In the genomic region with DNA sequence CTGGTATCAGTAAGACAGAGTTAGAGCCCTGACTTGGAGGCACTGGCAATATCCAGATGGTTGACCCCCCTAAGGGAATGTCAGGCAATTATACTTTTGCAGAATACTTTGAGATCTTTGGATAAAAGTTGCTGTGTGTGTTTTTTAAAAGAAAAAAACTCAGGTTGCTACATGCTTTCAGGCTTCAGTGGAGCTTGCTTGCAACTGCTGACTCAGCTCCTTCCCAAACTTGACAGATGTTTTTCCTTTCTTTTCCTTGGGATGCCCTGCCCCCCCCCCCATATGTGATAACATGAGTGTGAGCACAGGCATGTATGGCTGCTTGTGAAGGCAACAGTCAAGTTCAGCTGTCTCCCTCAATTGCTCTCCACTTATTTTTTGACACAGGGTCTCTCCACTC, we compare ENCODE assay signal across 21 mouse cellular contexts.
"Had no signal": no experiment of that assay in that cellular context is flagged by ENCODE, and none has a peak within 500 bp of the region (broad histone marks: within the 10 kb centered on the region; RNA-seq: fewer than 3 reads in every experiment).

No protein-coding gene starts in this region.

- H3K4me3 ChIP-seq: liver, embryonic 13.5 days; liver, embryonic 15.5 days; megakaryocyte, embryonic 14.5 days; midbrain, embryonic 12.5 days; myocyte; neural tube, embryonic 13.5 days; neural tube, embryonic 15.5 days had no signal

- H3K9me3 ChIP-seq: liver, embryonic 13.5 days; liver, embryonic 15.5 days; megakaryocyte, embryonic 14.5 days; midbrain, embryonic 12.5 days; neural tube, embryonic 13.5 days; neural tube, embryonic 15.5 days had no signal

- DNase-seq: liver, embryonic 13.5 days; liver, postnatal 0 days; lung, postnatal 14 days; midbrain, embryonic 14.5 days; retina, postnatal 1 day; right cerebral cortex, adult 18-20 months; right cerebral cortex, postnatal 25 days; right cerebral cortex, postnatal 4 days; spleen, adult 18-20 months; thymus, adult 18-20 months; thymus, postnatal 14 days; thymus, postnatal 36 days had no signal

- H3K27me3 ChIP-seq: liver, embryonic 13.5 days; liver, embryonic 15.5 days; midbrain, embryonic 12.5 days; neural tube, embryonic 13.5 days; neural tube, embryonic 15.5 days had no signal

- H3K27ac ChIP-seq: liver, embryonic 13.5 days; liver, embryonic 15.5 days; macrophage; midbrain, embryonic 12.5 days; neural tube, embryonic 13.5 days; neural tube, embryonic 15.5 days had no signal

- H3K4me1 ChIP-seq: liver, embryonic 13.5 days; liver, embryonic 15.5 days; midbrain, embryonic 12.5 days; neural tube, embryonic 13.5 days; neural tube, embryonic 15.5 days had no signal

- H3K4me2 ChIP-seq: liver, embryonic 13.5 days; liver, embryonic 15.5 days; midbrain, embryonic 12.5 days; neural tube, embryonic 13.5 days; neural tube, embryonic 15.5 days had no signal

- H3K36me3 ChIP-seq: liver, embryonic 13.5 days; liver, embryonic 15.5 days; midbrain, embryonic 12.5 days; neural tube, embryonic 13.5 days; neural tube, embryonic 15.5 days had no signal

- H3K9ac ChIP-seq: liver, embryonic 13.5 days; liver, embryonic 15.5 days; liver, postnatal 0 days; midbrain, embryonic 12.5 days; neural tube, embryonic 13.5 days; neural tube, embryonic 15.5 days had no signal

- ATAC-seq: liver, postnatal 0 days; lung, postnatal 0 days; midbrain, embryonic 16.5 days had no signal
